Mouse (Mus musculus) adrenal gland, postnatal 0 days (tissue): ENCODE results near the gene Shisa8. TPM values are rescaled to one million over a fixed set of nuclear protein-coding genes. Genes with fewer than 3 reads are reported as not detected.

ENCODE experiments used
- microRNA-seq: library from miRNA; unstranded; fragments of <30 nt; microRNA quantifications from one replicate; pipeline ENCODE4, GENCODE M21; 2016; ENCODE audit warnings: borderline replicate concordance; ENCODE audit not compliant: insufficient number of aligned reads
- polyA plus RNA-seq: library from polyadenylated mRNA; unstranded; fragments of >200 nt; fragmentation: Nextera tagmentation; extraction: Ambion mirVana; gene quantifications from 2 replicates; pipeline ENCODE4 v1.2.1, GENCODE M21; 2015

The Shisa8 gene
- polyA plus RNA-seq = 0.25 and 0.27 TPM in 2 replicates

GRCm38 (mm10) chr15:82212752-82213063, at the start of gene Shisa8:
Gene Shisa8 (minus strand): TSS chr15:82212815.

DNA sequence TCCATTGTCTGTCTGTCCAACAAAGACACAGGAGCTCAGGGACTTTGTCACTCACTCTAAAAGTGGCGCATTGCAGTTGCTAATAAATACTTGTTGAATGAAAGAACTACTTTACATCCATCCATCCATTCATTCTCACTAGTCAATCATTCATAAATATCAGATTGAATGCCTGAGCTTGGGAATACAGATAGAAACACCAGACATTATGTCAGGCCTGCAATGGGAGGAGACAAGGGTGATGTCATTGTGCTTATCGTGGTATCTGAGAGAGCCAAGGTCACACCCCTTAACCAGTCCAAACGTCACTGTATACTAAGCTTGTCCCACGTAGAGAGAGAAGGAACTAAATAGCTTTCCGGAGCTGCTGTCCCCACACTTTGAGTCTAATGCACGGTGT, 39.5 kb upstream of the Shisa8 start, which contains the start of gene 1500009C09Rik:
Gene 1500009C09Rik, plus strand, starts transcription at position 301 of the 400 bp plus-strand sequence.

GRCm38 (mm10) chr15:82244115-82244804, 31.6 kb upstream of the Shisa8 start, which contains the start of gene Cenpm:
Gene Cenpm (minus strand): TSS chr15:82244748.

DNA sequence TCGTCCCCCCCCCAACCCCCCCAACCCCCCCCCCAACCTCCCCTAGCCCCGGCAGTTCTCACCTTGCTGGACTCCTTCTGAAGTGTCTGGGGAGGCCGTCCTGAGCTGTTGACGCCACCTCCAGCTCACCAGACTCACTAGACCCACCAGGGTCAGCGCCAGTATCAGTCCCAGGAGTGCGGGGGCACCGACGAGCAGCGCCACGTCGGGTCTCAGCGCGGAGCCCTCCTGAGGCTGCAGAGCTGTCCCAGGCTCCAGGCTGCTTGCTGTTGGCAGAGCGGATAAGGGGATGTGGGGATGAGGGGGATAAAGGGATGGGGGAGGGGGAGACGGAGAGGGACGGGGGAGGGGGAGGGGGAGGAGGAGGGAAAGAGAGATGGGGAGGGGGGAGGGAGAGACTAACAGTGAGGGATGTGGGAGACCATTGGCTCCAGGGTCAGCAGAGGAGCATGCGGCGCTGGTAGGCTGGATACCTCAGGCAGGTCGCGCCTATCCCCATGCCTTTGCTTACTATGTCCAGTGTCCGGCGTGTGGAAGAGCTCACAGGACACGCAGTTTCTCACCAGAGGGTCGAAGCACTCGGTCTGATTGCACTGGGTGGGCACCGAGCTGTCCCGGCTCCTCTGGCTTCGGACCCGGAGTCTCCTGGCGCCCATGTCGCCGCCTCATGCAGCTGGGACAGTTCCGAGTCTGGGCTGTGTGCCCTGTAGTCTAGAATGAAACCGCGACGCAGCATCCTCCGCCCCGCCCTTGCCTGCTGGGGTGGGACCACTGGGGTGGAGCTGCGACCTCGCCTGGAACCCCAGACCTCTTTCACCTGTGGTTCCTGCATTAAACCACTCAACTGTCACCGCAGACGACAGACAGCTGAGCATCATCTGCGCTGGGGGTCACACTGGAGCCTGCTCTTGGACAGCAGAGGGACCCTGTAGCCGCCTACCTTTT, 11.3 kb upstream of the Shisa8 start, which contains the start of gene Tnfrsf13c:
Gene Tnfrsf13c, minus strand, starts transcription at position 713 of the 945 bp plus-strand sequence.

Small RNAs within 50 kb of the gene (microRNA-seq; reads per million reads assigned to microRNA genes)
- gene Mir33 = 20.0 reads per million, percentile 25 among the genes with 10 or more reads in this experiment

Other genes starting within 250 kb of the Shisa8 start
- gene 1700029P11Rik, start 232.3 kb downstream of the Shisa8 start, polyA plus RNA-seq = not detected in 2 replicates
- 64.9 and 130 TPM in 2 replicates for gene Xrcc6, start 225.0 kb downstream of the Shisa8 start, polyA plus RNA-seq
- 28.6 and 66.0 TPM in 2 replicates for gene Desi1, start 179.0 kb downstream of the Shisa8 start, polyA plus RNA-seq
- 171 and 189 TPM in 2 replicates for gene Snu13, start 165.2 kb downstream of the Shisa8 start, polyA plus RNA-seq
- gene 4930407I10Rik, start 153.7 kb downstream of the Shisa8 start, polyA plus RNA-seq = not detected in 2 replicates
- gene Mei1, start 142.8 kb downstream of the Shisa8 start, polyA plus RNA-seq = not detected in 2 replicates
- 5.3 and 5.7 TPM in 2 replicates for gene Ccdc134, start 84.9 kb downstream of the Shisa8 start, polyA plus RNA-seq
- 53.9 and 76.2 TPM in 2 replicates for gene Srebf2, start 65.6 kb downstream of the Shisa8 start, polyA plus RNA-seq
- 0.16 and 0.26 TPM in 2 replicates for gene Tnfrsf13c, start 11.6 kb upstream of the Shisa8 start, polyA plus RNA-seq
- gene Cenpm, start 31.9 kb upstream of the Shisa8 start, polyA plus RNA-seq = 24.4 and 24.9 TPM in 2 replicates
- gene 1500009C09Rik, start 39.6 kb upstream of the Shisa8 start, polyA plus RNA-seq = 0.25 and 0.44 TPM in 2 replicates
- 8.6 and 22.3 TPM in 2 replicates for gene Sept3, start 62.1 kb upstream of the Shisa8 start, polyA plus RNA-seq
- gene Wbp2nl, start 86.1 kb upstream of the Shisa8 start, polyA plus RNA-seq = 0.17 TPM in 1 of 2 replicates, not detected in the other
- gene Naga, start 126.1 kb upstream of the Shisa8 start, polyA plus RNA-seq = 52.3 and 72.5 TPM in 2 replicates
- gene Pheta2, start 126.1 kb upstream of the Shisa8 start, polyA plus RNA-seq = 6.5 and 6.8 TPM in 2 replicates
- 270 and 273 TPM in 2 replicates for gene Smdt1, start 126.1 kb upstream of the Shisa8 start, polyA plus RNA-seq
- 1,413 and 2,016 TPM in 2 replicates for gene Ndufa6, start 141.5 kb upstream of the Shisa8 start, polyA plus RNA-seq
- gene Cyp2d22, start 167.4 kb upstream of the Shisa8 start, polyA plus RNA-seq = 29.6 and 38.1 TPM in 2 replicates
- gene Cyp2d11, start 181.2 kb upstream of the Shisa8 start, polyA plus RNA-seq = not detected in 2 replicates
- 7.0 and 10.8 TPM in 2 replicates for gene Cyp2d10, start 194.4 kb upstream of the Shisa8 start, polyA plus RNA-seq
- 5.7 and 8.7 TPM in 2 replicates for gene Cyp2d9, start 220.6 kb upstream of the Shisa8 start, polyA plus RNA-seq